Mouse (Mus musculus): ENCODE data around the gene Fam114a2. TPM values are rescaled to one million over a fixed set of nuclear protein-coding genes. Genes with fewer than 3 reads are reported as not detected.

Gene Fam114a2
- 20.5 and 22.6 TPM in 2 replicates for polyA plus RNA-seq (2012; rRNA removed)

GRCm38 (mm10) chr11:57518091-57518750 lies at the start of gene Fam114a2, which contains the start of gene Mfap3:
Fam114a2 (minus strand) TSS chr11:57518617.
Mfap3 (plus strand) TSS chr11:57518664.

Other genes with a start within 250 kb of the Fam114a2 start
- gene Mfap3, start within 50 bp of the Fam114a2 start, polyA plus RNA-seq (2012; rRNA removed), result 6.6 and 7.0 TPM in 2 replicates
- gene Galnt10, start 126.8 kb upstream of the Fam114a2 start, polyA plus RNA-seq (2012; rRNA removed), result 50.8 and 73.6 TPM in 2 replicates

Data from colon, adult 2 months (tissue).